Comparison of ENCODE assay signal across 10 mouse cellular contexts in the genomic region with DNA sequence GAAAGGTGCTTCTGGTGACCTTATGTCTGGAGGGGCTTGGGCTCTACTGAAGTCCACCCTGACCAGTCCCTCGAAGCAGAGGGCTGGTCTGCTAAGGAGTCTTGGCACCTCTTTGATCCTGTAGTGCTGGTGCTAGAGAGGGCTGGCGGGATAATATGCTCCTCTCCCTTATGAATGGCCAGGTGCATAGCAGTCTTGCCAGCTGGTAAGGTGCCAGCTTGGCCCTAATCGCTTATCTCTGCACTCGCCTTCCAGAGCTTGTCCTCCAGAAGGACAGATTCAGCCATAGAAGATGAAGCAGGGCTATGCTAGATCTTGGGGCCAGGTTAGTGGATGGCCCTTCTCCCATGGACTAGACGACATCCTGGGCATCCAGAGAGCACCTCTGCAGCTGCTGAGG.
DNase-seq lines count a peak whose midpoint lies in the region; ATAC-seq and TF ChIP-seq lines count a peak whose summit lies in the region.
"Had no signal": no experiment of that assay in that cellular context is flagged by ENCODE, and none has a peak within 500 bp of the region (broad histone marks: within the 10 kb centered on the region; RNA-seq: fewer than 3 reads in every experiment).

No protein-coding gene starts in this region.

- 0 out of 2 replicates have a peak overlapping the region, but pooled peaks have one; percentile 60 for H3K27ac ChIP-seq in hindbrain, embryonic 12.5 days
- H3K27ac ChIP-seq in hindbrain, embryonic 11.5 days (ENCODE audit: low read depth, low read length): no peak overlapping the region
- H3K27ac ChIP-seq in embryonic facial prominence, embryonic 13.5 days: peak overlapping the region; percentile 91; the same call in 1 of the 2 replicates
- peak overlapping the region; percentile 76; the same call in 1 of the 2 replicates for H3K27ac ChIP-seq in limb, embryonic 10.5 days
- no peak overlapping the region for H3K27ac ChIP-seq in stomach, postnatal 0 days (replicated peaks)

- no peaks in the 10 kb centered on the region for H3K9me3 ChIP-seq in hindbrain, embryonic 12.5 days (replicated peaks)
- H3K9me3 ChIP-seq in hindbrain, embryonic 11.5 days (ENCODE audit: control insufficient read depth, low read length): no peaks in the 10 kb centered on the region
- H3K9me3 ChIP-seq in embryonic facial prominence, embryonic 13.5 days: no peaks in the 10 kb centered on the region
- no peaks in the 10 kb centered on the region for H3K9me3 ChIP-seq in limb, embryonic 10.5 days (replicated peaks)
- no peaks in the 10 kb centered on the region for H3K9me3 ChIP-seq in stomach, postnatal 0 days (ENCODE audit: control insufficient read depth, low read length)

- peaks cover 88% of the 10 kb centered on the region for H3K4me1 ChIP-seq in hindbrain, embryonic 12.5 days
- peaks cover 29% of the 10 kb centered on the region for H3K4me1 ChIP-seq in hindbrain, embryonic 11.5 days (replicated peaks; ENCODE audit: control insufficient read depth, insufficient read depth, low read length)
- peaks cover 94% of the 10 kb centered on the region for H3K4me1 ChIP-seq in embryonic facial prominence, embryonic 13.5 days
- peaks cover 78% of the 10 kb centered on the region for H3K4me1 ChIP-seq in limb, embryonic 10.5 days
- H3K4me1 ChIP-seq in stomach, postnatal 0 days (replicated peaks; ENCODE audit: control insufficient read depth, insufficient read depth): peaks cover 14% of the 10 kb centered on the region; the same call in 1 of the 2 replicates

- TF ChIP-seq EP300 in stomach, postnatal 0 days (optimal IDR thresholded peaks at IDR 0.05): no peak

- H3K9ac ChIP-seq in hindbrain, embryonic 12.5 days: no peak overlapping the region
- no peak overlapping the region; the same call in 1 of the 2 replicates for H3K9ac ChIP-seq in hindbrain, embryonic 11.5 days (ENCODE audit: low read depth, low read length)
- 0 out of 2 replicates have a peak overlapping the region, but pooled peaks have one; percentile 21 for H3K9ac ChIP-seq in embryonic facial prominence, embryonic 13.5 days
- H3K9ac ChIP-seq in stomach, postnatal 0 days (ENCODE audit: low read length): no peak overlapping the region

- DNase-seq in hindbrain, embryonic 11.5 days (ENCODE audit: low spot score): no peak
- no peak for DNase-seq in limb, embryonic 10.5 days (ENCODE audit: low spot score)
- DNase-seq in stomach, postnatal 0 days (ENCODE audit: low spot score): no peak
- DNase-seq: lung, adult 2 months; retina, postnatal 1 day had no signal

- H3K36me3 ChIP-seq in hindbrain, embryonic 12.5 days: no peaks in the 10 kb centered on the region
- H3K36me3 ChIP-seq in hindbrain, embryonic 11.5 days (ENCODE audit: control insufficient read depth, insufficient read depth, low read length): no peaks in the 10 kb centered on the region
- H3K36me3 ChIP-seq in embryonic facial prominence, embryonic 13.5 days: no peaks in the 10 kb centered on the region
- H3K36me3 ChIP-seq in limb, embryonic 10.5 days: no peaks in the 10 kb centered on the region
- H3K36me3 ChIP-seq in stomach, postnatal 0 days (ENCODE audit: control insufficient read depth, insufficient read depth, low read length): no peaks in the 10 kb centered on the region

- H3K4me3 ChIP-seq in hindbrain, embryonic 12.5 days: no peak overlapping the region
- no peak overlapping the region for H3K4me3 ChIP-seq in hindbrain, embryonic 11.5 days (ENCODE audit: low read depth, low read length)
- H3K4me3 ChIP-seq in embryonic facial prominence, embryonic 13.5 days: no peak overlapping the region
- no peak overlapping the region for H3K4me3 ChIP-seq in limb, embryonic 10.5 days
- H3K4me3 ChIP-seq in stomach, postnatal 0 days (ENCODE audit: low read depth, low read length): no peak overlapping the region

- no peak for TF ChIP-seq CTCF in stomach, postnatal 0 days (IDR thresholded peaks at IDR 0.05; ENCODE audit: low read depth)

- H3K27me3 ChIP-seq in hindbrain, embryonic 12.5 days: peaks cover 51% of the 10 kb centered on the region
- peaks cover 24% of the 10 kb centered on the region for H3K27me3 ChIP-seq in hindbrain, embryonic 11.5 days (ENCODE audit: control insufficient read depth, insufficient read depth, low read length)
- H3K27me3 ChIP-seq in embryonic facial prominence, embryonic 13.5 days: peaks cover 7% of the 10 kb centered on the region
- H3K27me3 ChIP-seq in limb, embryonic 10.5 days (ENCODE audit: low read depth, poor library complexity, severe bottlenecking): peaks cover 63% of the 10 kb centered on the region
- no peaks in the 10 kb centered on the region; the same call in 1 of the 2 replicates for H3K27me3 ChIP-seq in stomach, postnatal 0 days (ENCODE audit: control insufficient read depth, insufficient read depth, low read length)

- no peak overlapping the region for H3K4me2 ChIP-seq in hindbrain, embryonic 12.5 days (replicated peaks)
- no peak overlapping the region for H3K4me2 ChIP-seq in hindbrain, embryonic 11.5 days (replicated peaks; ENCODE audit: low read depth, low read length)
- no peak overlapping the region for H3K4me2 ChIP-seq in embryonic facial prominence, embryonic 13.5 days
- H3K4me2 ChIP-seq in stomach, postnatal 0 days (replicated peaks; ENCODE audit: low read depth): no peak overlapping the region

- ATAC-seq in hindbrain, embryonic 12.5 days (ENCODE audit: low FRiP score): no peak
- no peak for ATAC-seq in hindbrain, embryonic 11.5 days (ENCODE audit: low FRiP score)
- ATAC-seq in cerebellum, adult (ENCODE audit: insufficient number of reproducible peaks, low FRiP score, low TSS enrichment): peak; percentile 33; the same call in 1 of the 2 replicates
- ATAC-seq in embryonic facial prominence, embryonic 13.5 days (ENCODE audit: insufficient number of reproducible peaks, insufficient read depth, low FRiP score, low TSS enrichment, low read depth): no peak
- ATAC-seq in erythroid progenitor cell, adult 5-6 weeks (replicated peaks; ENCODE audit: low FRiP score, poor library complexity, severe bottlenecking): no peak
- ATAC-seq in frontal cortex, adult (ENCODE audit: low TSS enrichment): no peak
- no peak for ATAC-seq in stomach, postnatal 0 days (ENCODE audit: low FRiP score, low TSS enrichment)

- WGBS in hindbrain, embryonic 12.5 days: 64% methylated on average over 5 of the region's 5 CpGs
- WGBS in hindbrain, embryonic 11.5 days: 65% methylated on average over 5 of the region's 5 CpGs
- WGBS in embryonic facial prominence, embryonic 13.5 days: 68% methylated on average over 5 of the region's 5 CpGs
- WGBS in limb, embryonic 10.5 days: 65% methylated on average over 5 of the region's 5 CpGs
- WGBS in stomach, postnatal 0 days: 60% methylated on average over 5 of the region's 5 CpGs

Comparison
In these comparisons a context has a peak if more than half of its experiments do, and no peak if none do; other contexts are left out.
1. H3K27ac ChIP-seq: peak in hindbrain, embryonic 12.5 days (single experiment), embryonic facial prominence, embryonic 13.5 days (single experiment) and limb, embryonic 10.5 days (single experiment); none in hindbrain, embryonic 11.5 days (single experiment) and stomach, postnatal 0 days (single experiment).